Mouse (Mus musculus): ENCODE measurements around the gene Slc7a3. TPM values are rescaled to one million over a fixed set of nuclear protein-coding genes. Genes with fewer than 3 reads are reported as not detected.

Slc7a3 gene
- not detected for polyA plus RNA-seq (2014; fragmentation: Illumina TruSeq; extraction: RNeasy Lipid Tissue Mini Kit (QIAGEN cat#74804); ENCODE audit: low read depth, low replicate concordance)

DNA sequence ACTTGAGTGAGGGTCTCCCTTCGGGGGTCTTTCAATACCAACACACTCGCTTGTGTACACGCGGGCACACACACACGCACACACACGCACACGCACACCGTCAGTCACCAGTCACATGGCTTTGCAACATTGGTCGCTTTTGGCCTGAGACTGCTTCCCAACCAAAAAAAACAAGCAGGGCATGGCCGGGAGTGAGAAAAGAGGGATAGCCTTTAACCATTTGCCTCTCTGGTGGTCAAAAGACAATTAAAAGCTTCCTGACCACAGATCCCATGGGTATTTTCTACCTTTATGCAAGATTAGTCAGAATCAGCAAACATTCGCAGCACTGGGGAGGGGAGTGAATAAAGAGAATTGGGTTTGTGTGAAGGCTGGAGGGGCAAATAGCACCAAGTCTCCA lies at the start of gene Slc7a3:
TSS of gene Slc7a3 (minus strand) at position 101 of the 400 bp plus-strand sequence.

DNA sequence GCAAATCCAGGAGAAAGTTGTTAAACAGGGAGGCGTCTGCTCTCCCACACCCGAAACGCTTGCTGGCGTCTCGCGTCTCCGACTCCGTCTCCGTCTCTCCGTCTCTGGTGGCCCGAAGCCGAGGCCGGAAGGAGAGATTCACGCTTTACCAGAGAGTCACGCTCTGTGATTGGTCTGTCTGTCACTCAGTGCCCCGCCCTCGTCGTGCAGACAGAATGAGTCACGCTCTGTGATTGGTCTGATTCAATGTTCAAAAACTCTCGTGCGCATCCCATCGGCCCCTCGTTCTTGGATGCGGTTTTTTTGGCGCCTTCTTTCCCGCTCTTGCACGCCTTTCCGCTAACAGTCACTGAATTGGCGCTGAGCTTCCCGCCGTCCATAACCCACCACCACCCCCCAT lies 26.3 kb downstream of the Slc7a3 start, which contains the start of gene Tex11:
TSS of gene Tex11 (minus strand) at position 127 of the 400 bp plus-strand sequence.

Other genes with a start within 250 kb of the Slc7a3 start
- not detected for gene Tex11, start 26.4 kb downstream of the Slc7a3 start, polyA plus RNA-seq (2014; fragmentation: Illumina TruSeq; extraction: RNeasy Lipid Tissue Mini Kit (QIAGEN cat#74804); ENCODE audit: low read depth, low replicate concordance)
- 22.7 TPM for gene Snx12, start 136.5 kb upstream of the Slc7a3 start, polyA plus RNA-seq (2014; fragmentation: Illumina TruSeq; extraction: RNeasy Lipid Tissue Mini Kit (QIAGEN cat#74804); ENCODE audit: low read depth, low replicate concordance)
- gene Foxo4, start 168.5 kb upstream of the Slc7a3 start, polyA plus RNA-seq (2014; fragmentation: Illumina TruSeq; extraction: RNeasy Lipid Tissue Mini Kit (QIAGEN cat#74804); ENCODE audit: low read depth, low replicate concordance) = 54.5 TPM
- gene Gm614, start 178.0 kb upstream of the Slc7a3 start, polyA plus RNA-seq (2014; fragmentation: Illumina TruSeq; extraction: RNeasy Lipid Tissue Mini Kit (QIAGEN cat#74804); ENCODE audit: low read depth, low replicate concordance) = not detected
- gene Il2rg, start 182.2 kb upstream of the Slc7a3 start, polyA plus RNA-seq (2014; fragmentation: Illumina TruSeq; extraction: RNeasy Lipid Tissue Mini Kit (QIAGEN cat#74804); ENCODE audit: low read depth, low replicate concordance) = 13.6 TPM
- not detected for gene Gm20489, start 183.0 kb upstream of the Slc7a3 start, polyA plus RNA-seq (2014; fragmentation: Illumina TruSeq; extraction: RNeasy Lipid Tissue Mini Kit (QIAGEN cat#74804); ENCODE audit: low read depth, low replicate concordance)
- 33.3 TPM for gene Med12, start 188.0 kb upstream of the Slc7a3 start, polyA plus RNA-seq (2014; fragmentation: Illumina TruSeq; extraction: RNeasy Lipid Tissue Mini Kit (QIAGEN cat#74804); ENCODE audit: low read depth, low replicate concordance)
- 0.39 TPM for gene Nlgn3, start 213.1 kb upstream of the Slc7a3 start, polyA plus RNA-seq (2014; fragmentation: Illumina TruSeq; extraction: RNeasy Lipid Tissue Mini Kit (QIAGEN cat#74804); ENCODE audit: low read depth, low replicate concordance)

All from heart, adult 10 weeks (tissue).